Mouse (Mus musculus) heart, adult 18-20 months (tissue): ENCODE results near the gene Gm29427. TPM values are rescaled to one million over a fixed set of nuclear protein-coding genes. Genes with fewer than 3 reads are reported as not detected.
"Not testable (repeated sequence)": the region's sequence is repeated elsewhere in the genome, so short reads cannot be mapped to it uniquely, and the experiment has no call there.

Experiments used
- DNase-seq, 2 experiments: peaks; one replicate each; pipeline ENCODE4 v3.0.0; 2021 to 2022; ENCODE audit warnings: mixed read lengths in 1 of 2
- total RNA-seq, 2 experiments: library from RNA; stranded (reverse); gene quantifications; 2 replicates each; pipeline ENCODE4 v1.2.3; 2021

The Gm29427 gene
- total RNA-seq, 2 experiments from 2014 or later = 0.18 to 0.27 TPM

DNA sequence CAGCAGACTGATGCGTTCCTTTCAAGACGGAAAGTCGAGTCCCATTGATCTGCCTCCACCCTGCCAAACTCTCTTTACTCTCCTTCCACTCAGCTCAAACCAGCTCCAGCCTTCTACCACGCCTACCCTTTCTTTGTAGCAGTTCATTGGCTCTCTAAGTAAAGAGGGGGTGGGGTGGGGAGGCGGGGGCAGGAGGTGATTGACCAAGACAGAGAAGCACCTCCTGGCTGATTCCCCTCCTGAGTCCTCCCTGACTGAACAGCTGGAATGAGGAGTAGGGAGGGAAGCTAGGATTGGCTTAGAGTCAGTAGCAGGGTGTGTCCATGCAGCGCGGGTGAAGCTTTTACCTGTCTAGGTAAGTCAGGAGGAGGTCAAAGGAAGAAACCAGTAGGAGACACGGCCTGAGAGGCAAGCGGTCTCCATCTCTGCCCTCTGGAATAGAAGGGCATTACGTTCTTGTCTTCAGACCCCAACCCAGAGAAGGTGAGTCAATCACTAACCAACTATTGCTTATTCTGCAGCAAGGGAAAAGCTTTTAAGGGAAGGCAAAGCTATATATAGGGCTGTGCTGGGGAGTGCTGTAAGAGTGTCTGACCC is 16.2 kb upstream of the Gm29427 start, which contains the start of gene AA986860:
TSS of gene AA986860 (plus strand) at position 236 of the 597 bp plus-strand sequence.
- no peak for DNase-seq

- DNase-seq = no peak
These were observed 13.6 kb upstream of the Gm29427 start, which contains the start of gene Pfkfb2 for GRCm38 (mm10) chr1:130729153-130729552. Gene Pfkfb2 (minus strand): TSS chr1:130729253.

DNA sequence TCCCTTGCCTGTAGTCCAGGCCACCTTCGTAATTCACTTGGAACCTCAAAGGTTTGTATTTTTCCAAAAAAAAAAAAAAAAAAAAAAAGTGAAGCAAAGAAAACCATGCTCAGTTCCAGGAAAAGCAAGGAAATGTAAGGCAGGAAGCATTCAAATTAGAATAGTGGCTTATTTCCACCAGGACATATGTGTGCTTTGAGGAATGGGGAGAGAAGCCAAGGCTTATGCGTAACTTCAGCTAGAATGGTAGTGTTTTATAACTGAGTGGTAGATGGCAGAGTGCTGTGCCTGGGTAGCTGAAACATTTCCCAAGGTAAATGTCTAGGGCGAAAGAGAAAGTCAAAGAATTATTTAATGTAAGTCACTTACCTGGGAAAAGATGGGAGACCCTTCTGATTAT is 13.1 kb upstream of the Gm29427 start:
- no peak for DNase-seq

DNA sequence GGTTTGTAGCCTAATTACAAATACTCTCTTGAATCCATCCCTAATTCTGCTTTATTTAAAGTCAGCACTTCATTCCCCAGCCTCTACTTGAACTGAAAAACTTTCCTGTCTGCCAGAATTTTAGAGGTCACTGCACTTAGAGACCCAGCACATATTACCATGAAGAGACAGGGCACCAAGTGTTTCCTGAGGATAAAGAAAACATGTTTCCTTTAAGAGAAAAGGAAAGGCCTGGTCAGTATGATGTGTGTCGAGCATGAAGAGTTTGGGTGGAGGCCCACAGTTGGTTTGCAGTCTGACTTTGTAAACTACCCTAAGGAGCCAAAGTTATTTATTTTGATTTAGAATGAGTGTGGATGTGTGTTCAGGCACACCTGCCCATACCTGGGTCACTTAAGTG is 12.5 kb upstream of the Gm29427 start:
- DNase-seq = no peak

- DNase-seq = no peak
These were observed 10.8 kb upstream of the Gm29427 start for GRCm38 (mm10) chr1:130726396-130726795.

GRCm38 (mm10) chr1:130724206-130724605 is 8.6 kb upstream of the Gm29427 start:
- no peak for DNase-seq

- peak; percentile 91 to 92 for DNase-seq
These were observed 1.8 kb upstream of the Gm29427 start, which contains the start of gene Yod1 for GRCm38 (mm10) chr1:130717291-130717871. Gene Yod1 (plus strand): TSS chr1:130717327.

GRCm38 (mm10) chr1:130716513-130717290 is 1.1 kb upstream of the Gm29427 start:
- peak in 1 of 2 experiments; percentile 55 for DNase-seq

DNA sequence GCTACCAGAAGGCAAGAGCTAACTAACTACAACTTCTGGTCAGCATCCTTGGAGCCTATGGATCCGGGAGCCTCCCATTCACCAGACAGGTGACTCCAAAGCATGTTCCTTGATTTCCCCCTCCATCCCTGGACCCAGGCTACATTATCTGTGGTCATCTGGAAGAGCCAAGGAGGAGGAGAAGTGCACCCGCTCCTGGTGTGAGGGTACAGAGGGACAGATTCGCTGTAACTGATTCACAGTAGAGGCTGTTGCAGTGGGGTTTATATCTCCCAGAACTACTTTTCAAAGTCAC is 566 bp upstream of the Gm29427 start:
- no peak for DNase-seq

DNA sequence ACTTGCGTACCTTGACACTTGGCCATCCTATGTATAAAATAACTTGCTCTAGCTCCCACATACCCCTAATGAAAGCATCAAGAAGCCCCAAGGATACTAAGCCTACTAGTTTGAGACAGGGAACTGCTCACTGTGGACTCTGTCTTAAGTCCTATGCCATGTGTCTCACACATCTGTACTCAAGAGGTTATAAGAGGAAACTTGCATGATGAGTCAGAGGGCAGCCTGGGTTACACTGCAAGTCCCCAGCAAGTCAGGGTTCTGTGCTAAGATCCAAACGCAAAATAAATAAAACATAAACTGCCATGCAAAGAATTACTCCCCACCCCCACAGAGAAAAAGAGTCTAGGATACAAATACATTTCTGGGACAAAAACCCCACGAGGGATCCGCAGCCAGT is 1.6 kb downstream of the Gm29427 start:
- DNase-seq = no peak

DNA sequence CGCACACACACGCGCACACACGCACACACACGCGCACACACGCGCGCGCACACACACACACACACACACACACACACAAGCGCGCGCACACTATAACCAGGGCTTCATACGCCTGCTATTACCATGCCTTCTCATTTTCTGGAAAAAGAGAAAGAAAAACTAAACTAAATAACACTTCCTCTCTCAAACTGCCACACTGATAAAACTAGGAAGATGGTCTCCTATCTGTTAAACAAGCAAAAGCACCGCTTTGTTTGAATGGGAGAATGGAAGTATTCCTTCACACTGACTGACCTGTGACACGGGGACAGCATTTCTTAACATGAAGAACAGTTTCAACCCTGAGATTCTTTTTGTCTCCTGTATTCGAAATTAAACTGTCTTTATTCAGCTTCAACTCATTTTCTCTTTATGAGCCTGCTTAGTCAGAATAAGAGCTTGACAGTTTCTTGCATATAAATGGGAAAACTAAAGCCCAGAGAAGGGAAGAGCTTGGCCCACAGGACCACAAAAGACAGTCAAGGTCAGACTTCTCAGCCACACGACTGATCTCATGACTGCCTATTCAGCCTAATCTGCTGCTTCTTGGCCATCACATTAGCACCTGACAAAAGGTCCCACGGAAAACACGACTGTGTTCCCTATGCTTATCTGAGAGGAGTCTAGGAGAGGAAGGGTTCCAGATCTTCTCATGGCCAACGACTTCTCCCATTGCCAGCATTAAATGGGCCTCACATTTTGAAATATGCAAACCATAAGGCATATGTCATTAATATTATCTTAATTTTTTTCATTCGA is 5.1 kb downstream of the Gm29427 start:
- peak; percentile 62 for DNase-seq

DNA sequence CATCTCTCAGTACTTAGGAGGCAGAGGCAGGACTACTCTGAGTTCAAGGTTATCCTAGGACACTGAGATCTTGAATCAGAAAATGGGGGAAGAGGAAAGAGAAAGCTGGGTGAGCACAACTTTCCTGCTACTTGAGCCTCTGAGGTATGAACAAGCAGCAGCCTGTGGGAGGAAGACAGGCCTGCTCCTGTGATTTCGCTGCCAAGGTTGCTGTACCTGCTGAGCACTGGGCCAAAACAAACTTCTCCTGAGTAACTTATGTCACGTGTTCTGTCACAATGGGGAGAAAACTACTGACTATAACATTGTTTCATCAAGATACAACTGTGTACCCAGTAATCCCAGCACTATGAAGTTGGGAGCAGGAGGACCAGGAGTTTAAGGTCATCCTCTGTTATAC is 12.0 kb downstream of the Gm29427 start:
- no peak for DNase-seq

DNA sequence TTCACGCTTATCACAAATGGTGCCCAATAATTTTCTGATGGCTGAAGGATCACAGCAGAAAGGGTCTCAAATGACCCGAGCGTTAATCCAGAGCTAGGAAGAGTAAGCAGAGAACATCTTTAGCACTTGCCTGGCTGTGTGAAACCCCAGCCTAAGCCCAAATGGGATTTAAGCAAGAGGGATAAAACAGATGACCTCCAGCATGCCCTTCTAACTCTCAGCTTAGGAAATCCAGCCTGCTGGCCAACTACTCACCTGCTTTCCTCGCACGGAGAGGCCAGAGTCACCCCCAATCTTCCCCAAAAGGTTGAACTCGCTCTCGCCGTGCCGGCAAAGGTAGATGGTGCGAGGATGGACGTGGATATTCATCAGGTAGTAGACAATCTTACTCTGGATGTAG is 13.6 kb downstream of the Gm29427 start:
- peak in 1 of 2 experiments; percentile 13 for DNase-seq

DNA sequence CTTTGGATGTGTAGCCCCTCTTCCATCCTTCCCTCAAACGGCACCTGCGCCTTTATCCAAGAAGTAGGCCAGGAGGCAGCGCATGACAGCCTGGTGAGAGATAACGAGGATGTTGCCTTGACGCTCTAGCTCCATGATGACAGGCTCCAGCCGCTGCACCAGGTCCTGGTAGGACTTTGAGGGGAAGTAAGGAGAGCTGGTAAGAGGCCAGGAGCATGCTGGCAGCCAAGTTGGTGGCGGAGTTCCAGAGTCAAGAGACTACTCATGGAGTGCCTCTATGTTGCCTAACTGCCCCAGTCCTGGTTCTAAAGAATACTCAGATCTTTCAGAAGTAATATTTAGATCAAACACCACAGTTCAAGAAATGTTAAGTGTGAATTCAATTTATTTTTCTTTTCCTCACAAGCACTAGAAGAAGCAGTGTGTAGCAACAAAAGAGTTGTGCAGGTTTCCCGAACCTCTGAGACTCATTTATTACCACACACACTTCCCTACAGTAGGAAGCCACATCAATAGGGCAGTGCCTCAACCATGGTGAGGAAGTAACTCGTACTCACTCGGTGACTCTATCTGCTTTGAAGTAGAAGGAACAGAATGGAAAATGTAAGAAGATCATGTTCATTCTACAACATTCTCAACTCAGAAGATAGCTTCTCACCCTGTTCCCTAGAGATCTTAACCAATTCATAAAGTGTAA is 15.5 kb downstream of the Gm29427 start:
- peak; percentile 87 for DNase-seq

GRCm38 (mm10) chr1:130698601-130699000 is 17.0 kb downstream of the Gm29427 start:
- no peak for DNase-seq

DNA sequence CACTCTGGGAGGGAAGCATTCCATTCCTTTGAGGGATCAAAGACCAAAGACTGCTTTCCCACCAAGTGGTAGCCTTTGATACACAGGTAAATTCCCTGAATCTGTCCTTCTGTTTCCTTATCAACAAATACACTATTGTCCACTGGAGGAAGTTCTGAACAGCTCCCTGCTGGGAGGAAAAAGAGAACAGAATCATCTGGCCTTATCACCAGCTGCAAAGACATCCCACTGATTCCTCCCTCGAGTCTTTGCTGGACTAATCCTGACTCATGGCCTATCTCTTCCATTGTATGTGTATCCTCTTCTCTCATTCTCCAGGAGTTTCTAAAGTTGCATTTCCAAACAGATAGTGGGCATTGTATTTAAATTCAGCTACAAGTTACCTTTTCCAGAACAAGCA is 31.7 kb downstream of the Gm29427 start:
- DNase-seq = no peak

DNA sequence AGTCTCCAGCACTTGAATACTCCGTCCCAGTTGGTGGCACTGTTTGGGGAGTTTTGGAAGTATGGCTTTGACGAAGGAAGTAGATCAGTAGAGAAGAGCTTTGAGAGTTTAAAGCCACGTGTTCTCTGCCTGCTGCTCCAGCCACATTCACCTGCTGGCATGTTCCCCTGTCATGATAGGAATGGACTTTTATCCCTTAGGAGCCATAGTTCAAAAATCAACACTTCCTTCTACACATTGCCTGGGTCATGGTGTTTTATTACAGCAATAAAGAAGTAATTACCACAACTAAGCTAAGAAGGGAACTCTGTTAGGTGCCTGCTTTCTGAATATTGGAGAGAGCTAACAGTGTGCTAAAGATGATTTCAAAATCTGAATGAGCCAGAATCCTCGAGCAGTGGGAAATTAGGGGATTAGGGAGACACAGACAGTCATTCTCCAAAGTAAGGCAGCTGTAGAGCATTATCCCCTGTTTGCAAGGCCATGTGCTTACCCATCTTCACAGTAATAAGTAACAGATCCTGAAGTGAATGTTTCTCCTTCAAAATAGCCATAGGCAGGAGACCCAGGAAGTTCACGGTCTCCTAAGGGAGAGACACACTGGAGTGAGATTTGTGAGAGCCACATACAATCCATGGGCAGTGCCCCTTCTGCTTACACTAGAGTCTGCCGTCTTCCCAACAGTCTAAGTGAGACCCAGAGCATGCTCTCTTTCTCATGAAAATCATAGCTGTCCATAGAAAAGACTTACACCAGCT is 33.8 kb downstream of the Gm29427 start:
- DNase-seq = no peak

DNA sequence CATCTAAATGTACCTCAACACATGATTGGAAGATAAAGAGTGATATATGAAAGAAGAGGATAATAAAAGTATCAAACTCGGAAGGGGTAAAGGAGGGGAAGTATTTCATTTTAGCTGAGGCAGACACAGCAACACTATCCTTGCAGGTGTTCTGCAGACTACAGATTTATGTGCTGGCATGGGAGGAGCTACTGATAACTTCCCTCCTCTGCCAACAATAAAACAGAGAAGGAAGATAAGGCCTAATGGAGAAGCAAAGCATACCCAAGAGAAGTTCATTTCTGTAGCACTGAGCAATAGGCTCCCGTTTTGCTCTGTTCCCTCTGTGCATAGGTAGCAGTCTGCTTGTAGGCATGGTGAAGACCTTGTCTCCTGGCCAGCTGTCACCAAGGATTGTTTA is 34.5 kb downstream of the Gm29427 start:
- DNase-seq = no peak

GRCm38 (mm10) chr1:130678551-130678950 is 37.0 kb downstream of the Gm29427 start:
- DNase-seq = no peak

GRCm38 (mm10) chr1:130663576-130663975 is 52.0 kb downstream of the Gm29427 start:
- DNase-seq = not testable (repeated sequence)

GRCm38 (mm10) chr1:130661454-130661853 is 54.1 kb downstream of the Gm29427 start, which contains the start of gene C4bp:
Gene C4bp (minus strand): TSS chr1:130661632.
- no peak for DNase-seq
